Mouse (Mus musculus) fat pad, adult 2 months (tissue): ENCODE results near the gene Gpatch3.

Experiments
- DNase-seq: peaks from one replicate; pipeline ENCODE4 v3.0.0-alpha.2; 2011; ENCODE audit warnings: low read depth, low spot score; ENCODE audit errors: extremely low read depth

Gene Gpatch3

DNA sequence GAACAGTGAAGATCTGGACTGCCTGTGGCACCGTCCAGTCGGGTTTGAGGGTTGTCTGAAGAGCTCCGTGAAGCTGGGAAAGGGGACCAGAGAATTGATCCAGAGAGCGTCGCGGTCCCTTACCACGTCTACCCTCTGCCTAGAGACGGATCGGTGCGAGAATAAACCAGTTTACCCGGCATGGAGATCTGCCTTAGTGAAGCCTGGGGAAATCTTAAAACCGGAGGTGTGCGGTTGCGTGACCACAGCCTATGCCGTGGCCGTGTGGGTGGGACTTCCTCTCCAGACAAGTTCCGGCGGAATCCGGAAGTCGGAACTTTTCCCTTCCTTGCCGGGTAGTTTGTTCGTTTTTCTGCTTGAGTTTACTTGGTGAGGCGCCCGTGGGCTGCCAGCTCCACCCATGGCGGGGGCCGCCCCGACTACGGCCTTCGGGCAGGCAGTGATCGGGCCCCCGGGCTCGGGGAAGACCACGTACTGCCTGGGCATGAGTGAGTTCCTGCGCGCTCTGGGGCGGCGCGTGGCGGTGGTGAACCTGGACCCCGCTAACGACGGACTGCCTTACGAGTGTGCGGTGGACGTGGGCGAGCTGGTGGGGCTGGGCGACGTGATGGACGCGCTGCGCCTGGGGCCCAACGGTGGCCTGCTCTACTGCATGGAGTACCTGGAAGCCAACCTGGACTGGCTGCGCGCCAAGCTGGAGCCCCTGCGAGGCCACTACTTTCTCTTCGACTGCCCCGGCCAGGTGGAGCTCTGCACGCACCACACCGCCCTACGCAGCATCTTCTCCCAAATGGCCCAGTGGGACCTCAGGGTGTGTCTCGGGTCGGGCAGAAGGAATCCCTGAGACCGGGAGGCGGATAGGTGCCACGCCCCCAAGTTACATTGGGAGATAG, 9.8 kb downstream of the Gpatch3 start, which contains the start of gene Gpn2:
Gene Gpn2 (plus strand): TSS at position 304 of the 893 bp plus-strand sequence.
- DNase-seq = no peak

- DNase-seq = no peak
Observed at GRCm38 (mm10) chr4:133592570-133592969, 18.0 kb downstream of the Gpatch3 start.

- DNase-seq = no peak
Observed at GRCm38 (mm10) chr4:133595538-133595937, 21.0 kb downstream of the Gpatch3 start.

GRCm38 (mm10) chr4:133596084-133596483, 21.5 kb downstream of the Gpatch3 start:
- no peak for DNase-seq

DNA sequence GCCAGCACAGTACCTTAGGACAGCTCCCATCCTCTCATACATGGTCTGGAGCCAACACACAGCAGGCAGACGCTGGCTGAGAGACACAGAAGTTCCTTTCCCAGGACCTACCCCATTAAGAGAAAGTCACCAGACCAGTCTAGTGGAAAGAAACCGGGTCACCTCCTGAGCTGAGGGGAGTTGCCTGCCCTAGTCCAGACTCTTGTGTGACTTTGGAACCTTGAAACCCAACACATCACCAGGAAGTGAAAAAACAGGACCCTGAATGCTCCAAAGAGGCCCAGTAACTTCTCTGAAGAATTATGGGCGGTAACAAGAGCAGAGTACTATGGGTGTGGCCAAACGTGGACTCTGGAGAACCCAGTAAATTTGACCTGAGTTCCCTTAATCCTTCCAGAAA, 24.1 kb downstream of the Gpatch3 start:
- DNase-seq = no peak

DNA sequence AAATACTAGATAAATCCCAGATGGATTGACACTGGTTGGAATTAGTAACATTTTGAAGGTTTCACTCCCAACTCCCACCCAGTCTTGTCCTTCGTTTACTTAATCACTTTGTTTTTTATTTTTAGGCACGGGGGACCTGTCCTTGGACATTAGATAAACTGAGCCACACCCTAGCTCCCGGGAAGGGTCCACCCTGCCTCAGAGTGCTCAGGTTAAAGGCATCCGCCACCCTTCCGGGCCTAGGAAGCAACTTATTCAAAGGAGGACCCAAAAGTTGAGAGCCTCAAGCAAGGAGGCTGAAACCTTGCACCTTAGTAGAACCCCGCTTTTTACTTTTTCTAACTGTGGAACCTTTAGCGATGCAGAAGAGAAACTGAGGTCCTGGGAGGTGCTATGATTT, 24.6 kb downstream of the Gpatch3 start:
- no peak for DNase-seq

DNA sequence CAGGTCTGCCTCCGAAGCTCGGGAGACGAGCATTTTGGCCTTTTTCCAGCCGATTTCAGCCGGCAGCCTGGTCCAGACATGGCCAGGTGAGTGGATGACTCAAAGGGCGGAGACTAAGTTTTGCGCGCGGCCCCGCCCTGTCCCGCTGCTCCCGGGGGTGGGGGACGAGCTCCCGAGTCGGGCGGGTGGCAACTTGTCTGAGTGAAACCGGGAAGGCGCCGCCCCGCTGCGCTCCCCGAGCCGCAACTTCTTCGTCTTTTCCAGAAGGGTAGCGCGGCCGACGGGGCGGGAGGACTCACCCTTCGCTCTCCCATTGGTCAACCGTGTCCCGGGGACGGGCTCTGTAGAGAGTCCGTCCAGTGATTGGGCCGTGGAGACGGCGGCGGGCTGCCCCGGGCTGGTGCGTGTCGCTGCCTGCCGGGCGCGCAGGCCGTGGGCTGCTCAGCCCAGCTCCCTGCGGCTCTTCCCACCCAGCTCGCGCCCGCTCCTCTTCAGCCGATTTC, 25.1 kb downstream of the Gpatch3 start:
- DNase-seq = peak; percentile 80

GRCm38 (mm10) chr4:133600306-133600705, 25.8 kb downstream of the Gpatch3 start:
- no peak for DNase-seq

DNA sequence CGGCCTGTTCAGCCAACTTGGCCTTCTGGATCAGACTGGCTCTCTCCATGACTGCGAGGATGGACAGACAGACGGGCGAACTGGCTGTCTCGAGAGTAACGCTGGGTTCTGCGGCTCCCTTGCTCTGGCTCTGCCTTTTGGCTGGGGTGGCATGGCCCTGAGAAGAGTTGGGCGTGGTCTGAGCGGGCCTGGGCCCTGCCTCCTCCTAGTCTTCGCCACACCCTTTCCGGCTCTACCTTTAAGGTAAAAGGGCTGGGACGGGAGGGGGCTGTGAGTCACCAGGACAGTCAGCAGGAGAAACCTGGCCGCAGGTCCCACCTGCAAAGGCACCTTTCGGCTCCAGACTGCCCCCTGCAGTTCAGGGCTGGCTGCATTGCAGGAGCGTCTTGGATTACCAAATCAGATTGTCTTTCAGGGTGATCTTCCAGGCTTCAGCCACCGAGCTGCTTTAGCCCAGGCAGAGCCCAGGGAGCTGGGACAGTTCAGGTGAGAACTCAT, 27.2 kb downstream of the Gpatch3 start, which contains the start of gene Sfn:
Gene Sfn (minus strand): TSS at position 448 of the 498 bp plus-strand sequence.
- DNase-seq = peak; percentile 75

DNA sequence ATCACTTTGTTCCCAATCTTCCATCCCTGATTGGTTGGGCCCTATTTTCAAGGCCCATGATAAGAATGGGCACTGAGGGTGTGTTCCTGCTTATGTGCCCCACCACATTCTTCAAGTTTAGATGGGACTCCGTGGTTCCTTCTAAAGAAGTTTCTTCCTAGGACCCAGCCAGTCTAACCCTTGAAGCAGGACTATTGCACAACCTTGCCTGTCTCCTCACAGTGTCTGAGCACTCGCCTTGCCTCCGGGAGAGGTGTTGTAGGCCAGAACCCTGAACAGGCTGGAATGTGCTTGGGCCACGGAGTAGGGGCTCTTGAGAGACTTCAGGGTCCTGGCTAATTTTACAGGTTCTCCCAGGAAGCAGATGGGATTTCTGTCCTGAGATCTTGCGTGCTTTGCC, 28.5 kb downstream of the Gpatch3 start:
- no peak for DNase-seq

GRCm38 (mm10) chr4:133604175-133604574, 29.6 kb downstream of the Gpatch3 start:
- DNase-seq = no peak

GRCm38 (mm10) chr4:133604856-133605255, 30.3 kb downstream of the Gpatch3 start:
- no peak for DNase-seq

GRCm38 (mm10) chr4:133605330-133605729, 30.8 kb downstream of the Gpatch3 start:
- DNase-seq = no peak

DNA sequence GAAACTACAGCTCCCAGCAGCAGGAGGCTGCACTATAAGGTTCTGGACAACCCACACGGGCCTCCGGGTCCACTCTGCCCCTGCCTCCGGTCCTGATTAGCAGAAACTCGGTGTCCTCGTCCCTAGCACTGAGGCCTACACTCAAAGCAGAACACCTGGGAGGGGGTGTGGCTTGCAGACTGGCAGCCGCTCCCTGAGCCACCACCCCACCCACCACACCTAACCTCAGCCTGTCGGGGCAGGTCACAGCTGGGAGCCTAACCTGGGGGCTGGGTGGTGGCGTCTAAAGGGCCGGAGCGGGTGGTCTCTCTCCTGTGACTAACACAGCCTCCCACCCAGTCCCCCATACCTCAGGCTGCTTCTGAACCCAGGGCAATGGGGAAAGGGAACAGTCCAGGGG, 32.7 kb downstream of the Gpatch3 start:
- no peak for DNase-seq

DNA sequence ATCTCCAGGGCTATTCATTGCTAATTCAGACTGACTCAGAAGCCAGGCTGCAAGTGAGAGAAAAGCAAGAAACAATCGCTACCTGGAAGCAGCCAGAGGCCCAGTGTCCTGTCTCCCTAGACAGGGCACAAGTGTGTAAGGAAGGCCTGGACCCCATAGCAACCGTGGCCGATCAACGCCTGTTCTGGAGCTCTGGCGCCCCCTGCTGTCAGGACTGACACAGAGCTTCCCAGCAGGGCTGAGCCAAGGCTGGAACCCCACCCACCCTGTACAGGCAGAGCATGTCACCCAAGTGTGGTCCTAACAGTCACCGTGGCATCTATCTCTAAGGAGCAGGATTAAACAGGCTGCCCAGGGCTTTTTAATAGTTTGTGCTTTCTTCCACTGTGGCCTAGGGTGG, 35.2 kb downstream of the Gpatch3 start:
- no peak for DNase-seq

DNA sequence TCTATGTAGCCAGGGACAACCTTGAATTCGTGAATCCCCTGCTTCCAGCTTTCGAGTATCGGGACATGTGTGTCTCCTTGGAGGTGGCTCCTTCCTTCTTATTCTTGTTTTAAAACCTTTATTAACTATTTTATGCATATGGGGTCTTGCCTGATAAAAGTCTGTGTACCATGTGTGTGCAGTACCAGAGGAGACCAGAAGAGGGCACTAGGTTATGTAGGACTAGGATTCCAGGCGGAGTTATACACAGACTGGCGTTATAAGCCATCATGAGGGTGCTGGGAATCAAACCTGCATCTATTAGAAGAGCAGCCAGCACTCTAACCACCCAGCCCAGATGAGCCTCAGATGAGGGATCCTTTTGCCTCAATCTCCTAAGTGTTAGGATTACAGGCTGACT, 37.3 kb downstream of the Gpatch3 start:
- no peak for DNase-seq

GRCm38 (mm10) chr4:133612416-133612815, 37.9 kb downstream of the Gpatch3 start:
- no peak for DNase-seq

DNA sequence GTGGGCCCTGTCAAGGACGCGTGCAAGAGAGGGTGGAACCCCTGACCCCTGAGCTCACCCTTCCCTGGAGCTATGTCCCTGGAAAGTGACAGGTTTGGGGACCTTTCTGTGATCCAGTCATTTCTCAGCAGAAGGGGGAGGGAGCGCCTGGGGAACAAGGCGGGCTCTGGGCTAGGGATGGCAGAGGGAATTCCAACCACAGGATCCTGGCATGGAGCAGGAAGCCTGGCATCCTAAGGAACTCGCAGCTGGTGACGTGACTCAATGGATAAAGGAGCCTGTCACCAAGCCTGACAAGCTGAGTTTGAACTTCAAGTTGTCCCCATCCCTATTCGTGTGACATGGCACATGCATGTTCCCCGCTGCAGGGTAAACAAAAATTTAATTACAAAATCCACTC, 38.5 kb downstream of the Gpatch3 start:
- no peak for DNase-seq

GRCm38 (mm10) chr4:133613867-133614266, 39.3 kb downstream of the Gpatch3 start:
- DNase-seq = no peak

DNA sequence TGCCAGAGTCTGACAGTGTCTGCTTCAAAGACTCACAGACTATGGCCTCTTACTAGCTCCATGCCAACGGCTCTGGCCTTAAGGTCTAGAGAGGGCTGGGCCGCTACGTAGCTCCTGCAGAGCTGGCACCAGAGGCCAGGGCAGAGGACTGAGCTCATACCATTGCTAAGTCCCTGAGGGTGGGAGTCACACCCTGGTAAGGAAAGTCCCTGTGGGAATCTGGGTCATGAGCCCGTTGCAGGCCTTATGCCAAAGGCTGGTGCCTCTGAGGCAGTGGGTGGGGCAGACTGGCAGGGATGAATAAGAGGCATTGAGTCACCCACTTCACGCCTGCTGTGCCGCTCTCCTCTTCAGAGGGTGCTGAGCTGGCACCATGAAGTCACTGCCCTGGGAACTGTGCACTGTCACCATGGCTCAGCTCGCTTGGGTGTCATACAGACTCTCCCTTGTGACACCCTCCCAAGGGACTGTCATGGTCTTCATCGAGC, 39.8 kb downstream of the Gpatch3 start:
- no peak for DNase-seq

DNA sequence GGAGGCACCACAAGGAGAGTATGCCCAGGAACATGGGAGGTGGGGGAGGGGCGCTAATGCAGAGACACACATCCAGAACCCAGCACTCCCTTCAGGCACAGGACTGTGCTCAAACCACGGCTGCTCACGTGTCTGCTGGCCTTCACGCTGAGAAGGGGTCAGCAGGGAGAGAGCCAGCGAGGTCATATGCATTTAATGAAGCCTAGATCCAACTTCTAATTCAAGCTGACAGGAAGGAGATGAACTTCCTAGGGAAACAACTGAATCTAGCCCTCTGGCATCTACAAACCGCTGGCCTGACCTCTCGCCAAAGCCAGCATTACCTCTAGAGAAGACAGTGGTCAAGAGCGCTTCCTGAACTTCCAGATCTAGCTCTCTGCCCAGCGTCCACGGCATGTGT, 40.9 kb downstream of the Gpatch3 start:
- no peak for DNase-seq

DNA sequence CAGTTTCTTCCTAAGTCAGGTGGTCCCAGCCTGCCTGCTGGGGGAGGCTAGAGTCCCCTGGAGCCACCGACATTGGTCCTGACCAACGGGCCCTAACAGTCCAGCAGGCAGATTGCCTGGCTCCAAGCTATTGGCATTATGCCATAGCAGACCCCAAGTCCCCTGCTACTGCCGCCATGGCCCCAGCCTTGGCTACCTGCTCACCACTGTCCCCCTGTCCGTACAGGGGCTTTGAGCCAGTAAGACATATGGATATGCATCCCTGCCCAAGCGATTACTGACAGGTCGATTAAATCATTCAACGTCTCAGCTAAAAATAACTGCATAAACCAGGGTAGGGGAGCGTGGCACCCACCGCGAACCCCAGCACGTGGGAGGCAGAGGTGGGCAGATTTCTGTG, 43.4 kb downstream of the Gpatch3 start:
- DNase-seq = no peak
